Mouse (Mus musculus): ENCODE measurements around the gene Gstm4. TPM values are rescaled to one million over a fixed set of nuclear protein-coding genes. Genes with fewer than 3 reads are reported as not detected.

Gene Gstm4
- total and polyA plus RNA-seq, 2 experiments from 2014 or later, result 4.1 to 25.9 TPM

DNA sequence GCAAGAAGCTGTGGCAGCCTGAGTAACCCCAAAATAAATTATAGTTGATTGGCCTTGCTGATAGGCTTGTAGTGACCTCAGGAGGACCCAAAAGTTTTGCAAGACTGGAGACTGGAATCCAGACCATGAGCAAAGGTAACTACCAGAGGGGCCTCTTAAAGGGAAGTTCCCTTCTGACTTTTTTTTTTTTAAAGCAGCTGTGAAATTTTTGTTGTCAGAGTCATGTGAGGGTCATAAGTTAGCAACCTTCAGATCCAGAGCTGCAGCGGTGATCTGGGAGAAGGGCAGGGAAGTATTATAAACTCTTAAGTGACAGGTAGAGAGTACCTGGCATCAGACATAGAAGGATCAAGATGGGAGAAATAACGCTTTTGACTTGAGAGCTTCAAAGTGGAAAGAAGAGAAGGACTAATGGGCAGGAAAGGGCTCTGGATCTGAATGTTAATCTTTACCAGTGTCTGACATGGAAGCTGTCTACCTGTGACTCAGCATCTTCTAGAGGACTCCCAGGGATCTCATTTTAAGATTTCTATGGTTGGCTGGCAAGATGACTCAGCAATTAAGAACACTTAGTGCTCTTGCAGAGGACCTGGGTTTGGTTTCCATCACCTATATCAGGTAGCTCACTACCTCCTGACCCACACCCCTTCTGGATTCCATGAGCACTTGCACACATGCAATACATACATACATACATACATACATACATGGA is 2.4 kb upstream of the Gstm4 start:
- DNase-seq (ENCODE audit: low spot score) (no peak), ATAC-seq (ENCODE audit: low FRiP score) (no peak)
- no peak for TF ChIP-seq CTCF (IDR thresholded peaks at IDR 0.05)
- Histone ChIP-seq H3K4me2 (ENCODE audit: low read depth, low read length, poor library complexity, severe bottlenecking) (no peak overlapping the region), H3K9me3 (ENCODE audit: low read length) (no peaks in the 10 kb centered on the region), H3K4me1 (ENCODE audit: insufficient read depth, low read length) (no peaks in the 10 kb centered on the region), H3K4me3 (ENCODE audit: low read depth, low read length) (no peak overlapping the region), H3K36me3 (ENCODE audit: insufficient read depth, low read length) (no peaks in the 10 kb centered on the region), H3K9ac (replicated peaks; ENCODE audit: low read length, poor library complexity, severe bottlenecking) (no peak overlapping the region), H3K27ac (ENCODE audit: low read depth, low read length) (no peak overlapping the region), H3K27me3 (ENCODE audit: insufficient read depth, low read length) (no peaks in the 10 kb centered on the region)
- WGBS, result 90% methylated on average over 2 of the region's 2 CpGs

DNA sequence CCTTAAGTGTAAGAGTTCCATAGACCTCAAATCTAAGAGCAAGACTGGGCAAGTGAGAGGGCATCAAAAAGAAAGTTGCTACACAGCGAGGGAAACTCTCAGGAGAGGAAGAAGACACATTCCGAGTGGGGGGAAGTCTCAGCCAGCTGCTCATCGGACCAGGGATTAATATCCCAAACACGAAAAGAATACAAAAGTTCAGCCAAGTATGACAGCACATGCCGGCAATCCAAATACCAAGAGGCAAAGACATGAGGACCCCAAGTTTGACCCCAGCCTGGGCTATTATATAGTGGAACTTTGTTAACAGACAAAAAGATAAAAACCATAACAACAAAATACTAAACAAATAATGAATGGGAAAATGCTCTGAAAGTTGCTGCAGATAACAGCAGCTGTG is 11.5 kb downstream of the Gstm4 start:
- no peak overlapping the region for H3K9ac ChIP-seq (replicated peaks; ENCODE audit: low read length, poor library complexity, severe bottlenecking)
- H3K27me3 ChIP-seq (ENCODE audit: insufficient read depth, low read length), result no peaks in the 10 kb centered on the region
- no peak overlapping the region for H3K4me3 ChIP-seq (ENCODE audit: low read depth, low read length)
- 58% methylated on average over 5 of the region's 5 CpGs for WGBS
- no peak overlapping the region for H3K4me2 ChIP-seq (ENCODE audit: low read depth, low read length, poor library complexity, severe bottlenecking)
- H3K27ac ChIP-seq (ENCODE audit: low read depth, low read length), result no peak overlapping the region
- no peak for TF ChIP-seq CTCF (IDR thresholded peaks at IDR 0.05)
- DNase-seq (ENCODE audit: low spot score) (no peak), ATAC-seq (ENCODE audit: low FRiP score) (no peak)
- H3K4me1 ChIP-seq (ENCODE audit: insufficient read depth, low read length), result no peaks in the 10 kb centered on the region
- no peaks in the 10 kb centered on the region for H3K36me3 ChIP-seq (ENCODE audit: insufficient read depth, low read length)
- no peaks in the 10 kb centered on the region for H3K9me3 ChIP-seq (ENCODE audit: low read length)

DNA sequence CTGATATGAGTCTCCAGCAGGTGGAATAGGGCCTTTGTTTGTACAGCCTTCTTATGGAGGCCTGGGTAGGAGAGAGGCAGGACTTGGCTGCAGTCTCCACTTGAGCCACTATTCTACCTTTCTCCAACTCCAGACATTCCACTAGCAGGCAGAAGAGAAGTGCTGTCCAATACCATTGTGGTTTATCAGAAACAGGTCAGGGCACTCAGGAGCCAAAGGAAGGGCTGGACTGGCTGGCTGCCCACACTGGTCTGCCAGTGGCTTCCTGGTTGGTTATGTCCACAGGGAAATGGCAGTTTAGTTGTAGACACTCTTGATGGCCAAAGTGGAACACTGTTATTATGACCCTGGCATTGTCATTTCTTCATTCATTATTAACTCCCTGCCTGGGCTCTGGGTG is 12.6 kb downstream of the Gstm4 start:
- Histone ChIP-seq H3K36me3 (ENCODE audit: insufficient read depth, low read length) (no peaks in the 10 kb centered on the region), H3K4me3 (ENCODE audit: low read depth, low read length) (no peak overlapping the region), H3K27ac (ENCODE audit: low read depth, low read length) (no peak overlapping the region), H3K4me1 (ENCODE audit: insufficient read depth, low read length) (no peaks in the 10 kb centered on the region), H3K4me2 (ENCODE audit: low read depth, low read length, poor library complexity, severe bottlenecking) (no peak overlapping the region), H3K27me3 (ENCODE audit: insufficient read depth, low read length) (no peaks in the 10 kb centered on the region), H3K9me3 (ENCODE audit: low read length) (no peaks in the 10 kb centered on the region), H3K9ac (replicated peaks; ENCODE audit: low read length, poor library complexity, severe bottlenecking) (no peak overlapping the region)
- TF ChIP-seq CTCF (IDR thresholded peaks at IDR 0.05), result no peak
- no peak for ATAC-seq (ENCODE audit: low FRiP score)
- DNase-seq (ENCODE audit: low spot score), result no peak

DNA sequence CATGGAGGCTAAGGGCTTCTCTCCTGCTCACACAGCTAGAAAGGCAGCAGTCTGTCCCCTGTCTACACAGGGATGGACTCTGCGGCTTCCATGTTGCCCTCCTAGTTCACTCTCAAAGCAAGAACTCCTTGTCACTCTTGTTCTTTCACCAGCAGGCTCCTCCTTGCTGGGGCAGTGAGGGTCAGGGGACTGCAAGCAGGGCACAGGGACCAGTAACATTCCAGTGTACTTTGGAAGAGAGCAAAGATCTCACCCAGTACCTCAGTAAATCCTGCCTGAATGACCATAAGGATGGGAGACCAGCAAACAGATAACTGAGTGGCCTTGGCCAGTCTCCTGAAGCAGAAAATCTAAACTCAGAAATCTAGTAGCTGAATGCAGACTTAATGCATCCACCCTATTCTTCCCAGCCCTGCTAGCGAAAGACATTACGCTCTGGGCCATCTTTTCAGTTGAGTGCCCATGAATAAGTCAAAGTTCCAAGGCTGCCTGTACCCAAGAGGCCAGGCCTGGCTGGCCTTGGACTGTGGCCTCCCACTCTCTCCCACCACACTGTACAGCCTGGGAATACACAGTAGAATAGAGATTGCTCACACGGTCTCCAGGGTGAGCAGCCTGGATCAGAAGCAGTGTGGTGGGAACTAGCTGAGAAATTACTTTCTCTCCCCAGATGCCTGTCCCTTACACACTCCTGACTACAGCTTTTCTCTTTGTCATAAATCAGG is 15.9 kb downstream of the Gstm4 start:
- no peak overlapping the region for H3K9ac ChIP-seq (replicated peaks; ENCODE audit: low read length, poor library complexity, severe bottlenecking)
- H3K4me1 ChIP-seq (ENCODE audit: insufficient read depth, low read length), result no peaks in the 10 kb centered on the region
- no peaks in the 10 kb centered on the region for H3K36me3 ChIP-seq (ENCODE audit: insufficient read depth, low read length)
- 68% methylated on average over 4 of the region's 4 CpGs for WGBS
- no peak overlapping the region for H3K4me3 ChIP-seq (ENCODE audit: low read depth, low read length)
- ATAC-seq (ENCODE audit: low FRiP score) (no peak), DNase-seq (ENCODE audit: low spot score) (no peak)
- no peak overlapping the region for H3K27ac ChIP-seq (ENCODE audit: low read depth, low read length)
- no peak overlapping the region for H3K4me2 ChIP-seq (ENCODE audit: low read depth, low read length, poor library complexity, severe bottlenecking)
- H3K9me3 ChIP-seq (ENCODE audit: low read length), result no peaks in the 10 kb centered on the region
- TF ChIP-seq CTCF (IDR thresholded peaks at IDR 0.05), result no peak
- no peaks in the 10 kb centered on the region for H3K27me3 ChIP-seq (ENCODE audit: insufficient read depth, low read length)

DNA sequence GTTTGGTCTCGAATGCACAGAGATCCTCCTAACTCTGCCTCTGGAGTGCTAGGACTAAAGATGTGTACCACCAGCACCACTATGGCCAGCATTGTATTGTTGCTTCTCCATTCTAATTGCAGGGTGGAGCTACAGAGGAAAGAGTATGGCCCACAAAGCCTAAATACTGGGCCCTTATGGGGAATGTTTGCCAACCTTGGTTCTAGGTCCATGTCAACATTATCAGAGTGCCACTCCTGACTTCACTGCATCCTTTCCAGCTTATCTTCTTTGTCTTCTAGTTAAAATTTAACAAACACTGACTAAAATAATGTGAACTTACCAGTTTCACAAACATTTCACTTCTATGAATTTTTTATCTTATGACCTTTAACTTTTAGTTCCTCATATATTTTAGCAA is 18.1 kb downstream of the Gstm4 start:
- 82% methylated on average over 1 of the region's 1 CpGs for WGBS
- no peak for TF ChIP-seq CTCF (IDR thresholded peaks at IDR 0.05)
- Histone ChIP-seq H3K4me2 (ENCODE audit: low read depth, low read length, poor library complexity, severe bottlenecking) (no peak overlapping the region), H3K9ac (replicated peaks; ENCODE audit: low read length, poor library complexity, severe bottlenecking) (no peak overlapping the region), H3K27me3 (ENCODE audit: insufficient read depth, low read length) (no peaks in the 10 kb centered on the region), H3K27ac (ENCODE audit: low read depth, low read length) (no peak overlapping the region), H3K9me3 (ENCODE audit: low read length) (no peaks in the 10 kb centered on the region), H3K4me3 (ENCODE audit: low read depth, low read length) (no peak overlapping the region), H3K4me1 (ENCODE audit: insufficient read depth, low read length) (no peaks in the 10 kb centered on the region), H3K36me3 (ENCODE audit: insufficient read depth, low read length) (no peaks in the 10 kb centered on the region)
- DNase-seq (ENCODE audit: low spot score), result no peak
- ATAC-seq (ENCODE audit: low FRiP score), result no peak

DNA sequence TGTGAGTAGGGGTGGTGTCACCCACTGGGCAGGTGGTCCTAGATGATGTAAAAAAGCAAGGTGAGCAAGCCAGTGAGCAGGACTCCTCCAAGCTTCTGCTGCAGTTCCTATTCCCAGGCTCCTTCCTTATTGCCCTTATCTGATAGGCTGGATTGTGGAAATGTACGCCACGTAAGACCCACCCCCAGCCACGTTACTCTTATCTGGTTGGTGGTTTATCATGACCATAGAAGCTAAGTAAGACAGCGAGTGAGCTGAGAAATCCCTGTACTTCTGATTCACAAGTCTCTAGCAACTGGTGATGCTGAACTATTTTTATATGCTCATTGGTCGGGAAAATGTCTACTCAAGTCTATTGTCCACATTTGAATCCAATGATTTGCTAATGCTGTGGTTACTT is 18.6 kb downstream of the Gstm4 start:
- 88% methylated on average over 5 of the region's 5 CpGs for WGBS
- H3K36me3 ChIP-seq (ENCODE audit: insufficient read depth, low read length), result no peaks in the 10 kb centered on the region
- H3K4me1 ChIP-seq (ENCODE audit: insufficient read depth, low read length), result no peaks in the 10 kb centered on the region
- no peak overlapping the region for H3K4me3 ChIP-seq (ENCODE audit: low read depth, low read length)
- ATAC-seq (ENCODE audit: low FRiP score) (no peak), DNase-seq (ENCODE audit: low spot score) (peak; percentile 42)
- H3K27ac ChIP-seq (ENCODE audit: low read depth, low read length), result no peak overlapping the region
- TF ChIP-seq CTCF (IDR thresholded peaks at IDR 0.05), result no peak
- H3K9me3 ChIP-seq (ENCODE audit: low read length), result no peaks in the 10 kb centered on the region
- no peaks in the 10 kb centered on the region for H3K27me3 ChIP-seq (ENCODE audit: insufficient read depth, low read length)
- no peak overlapping the region for H3K4me2 ChIP-seq (ENCODE audit: low read depth, low read length, poor library complexity, severe bottlenecking)
- no peak overlapping the region for H3K9ac ChIP-seq (replicated peaks; ENCODE audit: low read length, poor library complexity, severe bottlenecking)
